Mouse (Mus musculus) C3H10T1/2 (cell line): ENCODE data around the gene Gm3264. TPM values are rescaled to one million over a fixed set of nuclear protein-coding genes. Genes with fewer than 3 reads are reported as not detected.

Experiments
- polyA plus RNA-seq, 2 experiments: library from polyadenylated mRNA; unstranded; fragments of >200 nt; fragmentation: generic; extraction: Trizol; gene quantifications; one replicate each; pipeline ENCODE4 v1.2.1; 2012; ENCODE audit warnings: missing spikeins in 2 of 2

The Gm3264 gene
- polyA plus RNA-seq: not detected

GRCm38 (mm10) chr14:4855299-4855980 is at the start of gene Gm3264:
Gene Gm3264, plus strand, starts transcription at chr14:4855576.

GRCm38 (mm10) chr14:4837806-4838205 is 17.6 kb upstream of the Gm3264 start, which contains the start of gene Gm3269:
Gene Gm3269, plus strand, starts transcription at chr14:4838106.

GRCm38 (mm10) chr14:4892116-4892515 is 36.7 kb downstream of the Gm3264 start, which contains the start of gene Gm3278:
Gene Gm3278, plus strand, starts transcription at chr14:4892416.

Other genes with a start within 250 kb of the Gm3264 start
- not detected for gene Gm8159, start 223.2 kb upstream of the Gm3264 start, polyA plus RNA-seq
- not detected for gene Gm3239, start 191.4 kb upstream of the Gm3264 start, polyA plus RNA-seq
- gene Gm7876, start 146.3 kb upstream of the Gm3264 start, polyA plus RNA-seq: not detected
- not detected for gene Gm3252, start 128.8 kb upstream of the Gm3264 start, polyA plus RNA-seq
- gene Gm9602, start 79.2 kb upstream of the Gm3264 start, polyA plus RNA-seq: not detected
- gene Gm3269, start 17.5 kb upstream of the Gm3264 start, polyA plus RNA-seq: not detected
- not detected for gene Gm3278, start 36.8 kb downstream of the Gm3264 start, polyA plus RNA-seq
- gene Gm8297, start 128.4 kb downstream of the Gm3264 start, polyA plus RNA-seq: not detected
- not detected for gene Gm3298, start 160.3 kb downstream of the Gm3264 start, polyA plus RNA-seq
- not detected for gene 4930555G01Rik, start 195.1 kb downstream of the Gm3264 start, polyA plus RNA-seq
- not detected for gene Gm8281, start 215.5 kb downstream of the Gm3264 start, polyA plus RNA-seq